Mouse (Mus musculus): ENCODE data around the gene Zfp800. TPM values are rescaled to one million over a fixed set of nuclear protein-coding genes. Genes with fewer than 3 reads are reported as not detected.

Zfp800 gene
- total and polyA plus RNA-seq, 3 experiments, result 95.3 to 235 (median 122) TPM

DNA sequence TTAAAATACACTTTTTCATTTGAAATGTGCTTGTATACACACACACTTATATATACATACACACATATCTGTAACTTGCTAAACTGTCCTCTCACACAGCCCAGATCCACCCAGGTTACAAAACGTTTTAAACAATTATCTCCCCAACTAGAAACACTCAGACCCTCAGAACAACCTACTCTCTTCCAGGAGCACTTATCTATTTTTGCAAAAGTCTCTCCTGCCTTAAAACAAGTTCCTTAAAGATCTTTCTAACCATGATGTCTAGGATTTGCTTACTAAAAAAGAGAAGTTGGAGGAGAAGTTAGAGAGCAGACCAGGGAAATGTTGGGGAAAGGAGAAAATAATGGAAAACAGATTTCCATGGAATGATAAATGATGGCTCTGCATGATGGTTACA, 139.4 kb downstream of the Zfp800 start:
- peaks cover 55% of the 10 kb centered on the region for H3K4me1 ChIP-seq (ENCODE audit: insufficient read depth, low read depth, low read length)
- peak overlapping the region; percentile 58; the same call in 1 of the 2 replicates for H3K4me3 ChIP-seq (ENCODE audit: low read depth, low read length)
- ATAC-seq (ENCODE audit: extremely low read depth, insufficient number of reproducible peaks, low FRiP score, poor library complexity, severe bottlenecking) (no peak), DNase-seq (ENCODE audit: low spot score) (no peak)
- TF ChIP-seq POLR2AphosphoS5 (IDR thresholded peaks at IDR 0.05; ENCODE audit: insufficient replicate concordance, low read depth, low read length), result no peak
- no peak for TF ChIP-seq CTCF (IDR thresholded peaks at IDR 0.05; ENCODE audit: low read depth, low read length)
- TF ChIP-seq GATA2 (IDR thresholded peaks at IDR 0.05; ENCODE audit: borderline replicate concordance, low read depth, low read length), result no peak
- no peak for TF ChIP-seq TAL1 (conservative IDR thresholded peaks at IDR 0.05; ENCODE audit: low read depth, low read length)
- no peak for TF ChIP-seq GATA1 (IDR thresholded peaks at IDR 0.05; ENCODE audit: borderline replicate concordance, low read length)
- H3K36me3 ChIP-seq (replicated peaks), result peaks cover 51% of the 10 kb centered on the region
- H3K27me3 ChIP-seq (ENCODE audit: insufficient read depth, low read length), result no peaks in the 10 kb centered on the region
- H3K9me3 ChIP-seq (replicated peaks), result no peaks in the 10 kb centered on the region

DNA sequence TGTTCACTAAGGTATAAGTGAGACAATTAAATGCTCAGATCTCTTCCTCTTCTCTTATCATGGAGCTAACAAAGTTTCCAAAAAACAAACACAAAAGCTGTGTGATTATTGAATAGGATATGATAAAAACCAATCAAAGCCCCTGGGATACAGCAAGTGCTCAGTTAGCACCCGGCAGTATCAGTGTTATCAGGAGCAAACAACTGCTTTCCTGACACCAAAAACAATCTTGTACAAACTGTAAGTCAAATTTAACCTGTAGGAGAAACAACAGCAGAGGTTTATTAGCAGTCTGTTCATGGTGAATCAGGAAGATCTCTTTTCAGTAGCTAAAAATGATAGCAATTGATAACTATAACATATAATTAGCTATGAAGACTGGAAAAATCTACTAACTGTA, 140.0 kb downstream of the Zfp800 start:
- TF ChIP-seq TAL1 (conservative IDR thresholded peaks at IDR 0.05; ENCODE audit: low read depth, low read length) (peak; percentile 39; the same call in 1 of the 2 replicates), POLR2AphosphoS5 (IDR thresholded peaks at IDR 0.05; ENCODE audit: insufficient replicate concordance, low read depth, low read length) (no peak)
- peaks cover 55% of the 10 kb centered on the region for H3K4me1 ChIP-seq (ENCODE audit: insufficient read depth, low read depth, low read length)
- no peaks in the 10 kb centered on the region for H3K9me3 ChIP-seq (replicated peaks)
- no peak overlapping the region; the same call in 1 of the 2 replicates for H3K4me3 ChIP-seq (ENCODE audit: low read depth, low read length)
- H3K36me3 ChIP-seq (replicated peaks), result peaks cover 56% of the 10 kb centered on the region
- no peaks in the 10 kb centered on the region for H3K27me3 ChIP-seq (ENCODE audit: insufficient read depth, low read length)
- 0 out of 2 replicates have a peak, but pooled peaks have one; percentile 6 for ATAC-seq (ENCODE audit: extremely low read depth, insufficient number of reproducible peaks, low FRiP score, poor library complexity, severe bottlenecking)
- DNase-seq (ENCODE audit: low spot score), result no peak

- DNase-seq (ENCODE audit: low spot score), result no peak
- no peak for ATAC-seq (ENCODE audit: extremely low read depth, insufficient number of reproducible peaks, low FRiP score, poor library complexity, severe bottlenecking)
- TF ChIP-seq GATA2 (IDR thresholded peaks at IDR 0.05; ENCODE audit: borderline replicate concordance, low read depth, low read length), result no peak
- TF ChIP-seq GATA1 (IDR thresholded peaks at IDR 0.05; ENCODE audit: borderline replicate concordance, low read length), result no peak
- TF ChIP-seq CTCF (IDR thresholded peaks at IDR 0.05; ENCODE audit: low read depth, low read length), result no peak
- no peak for TF ChIP-seq POLR2AphosphoS5 (IDR thresholded peaks at IDR 0.05; ENCODE audit: insufficient replicate concordance, low read depth, low read length)
- no peak for TF ChIP-seq TAL1 (conservative IDR thresholded peaks at IDR 0.05; ENCODE audit: low read depth, low read length)
- Histone ChIP-seq H3K36me3 (replicated peaks) (peaks cover 77% of the 10 kb centered on the region), H3K4me3 (ENCODE audit: low read depth, low read length) (no peak overlapping the region; the same call in 1 of the 2 replicates), H3K4me1 (ENCODE audit: insufficient read depth, low read depth, low read length) (peaks cover 71% of the 10 kb centered on the region), H3K9me3 (replicated peaks) (no peaks in the 10 kb centered on the region), H3K27me3 (ENCODE audit: insufficient read depth, low read length) (no peaks in the 10 kb centered on the region)
These were observed 145.0 kb downstream of the Zfp800 start for GRCm38 (mm10) chr6:28252790-28253189.

DNA sequence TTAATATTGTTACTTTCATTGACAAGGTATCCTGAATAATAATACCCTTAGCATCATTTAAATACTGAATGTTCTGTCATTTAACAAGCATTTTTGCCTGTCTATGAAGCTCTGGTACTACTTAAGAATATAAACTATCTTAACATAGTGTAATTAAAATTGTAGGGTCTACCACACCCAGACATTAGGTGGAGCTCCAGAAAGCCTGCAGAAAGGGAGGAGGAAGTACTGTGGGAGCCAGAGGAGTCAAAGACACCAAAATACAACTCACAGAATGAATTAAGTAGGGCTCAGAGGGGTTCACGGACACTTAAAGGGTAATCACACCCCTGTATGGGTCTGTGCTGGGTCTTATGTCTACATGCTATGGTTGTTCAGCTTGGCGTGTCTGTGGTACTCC, 149.6 kb downstream of the Zfp800 start:
- DNase-seq (ENCODE audit: low spot score) (no peak), ATAC-seq (ENCODE audit: extremely low read depth, insufficient number of reproducible peaks, low FRiP score, poor library complexity, severe bottlenecking) (peak; percentile 49; the same call in 1 of the 2 replicates)
- no peaks in the 10 kb centered on the region for H3K9me3 ChIP-seq (replicated peaks)
- peaks cover 50% of the 10 kb centered on the region for H3K4me1 ChIP-seq (ENCODE audit: insufficient read depth, low read depth, low read length)
- H3K4me3 ChIP-seq (ENCODE audit: low read depth, low read length), result no peak overlapping the region
- H3K36me3 ChIP-seq (replicated peaks), result peaks cover 64% of the 10 kb centered on the region
- TF ChIP-seq GATA1 (IDR thresholded peaks at IDR 0.05; ENCODE audit: borderline replicate concordance, low read length) (no peak), CTCF (IDR thresholded peaks at IDR 0.05; ENCODE audit: low read depth, low read length) (no peak), TAL1 (conservative IDR thresholded peaks at IDR 0.05; ENCODE audit: low read depth, low read length) (no peak), POLR2AphosphoS5 (IDR thresholded peaks at IDR 0.05; ENCODE audit: insufficient replicate concordance, low read depth, low read length) (no peak), GATA2 (IDR thresholded peaks at IDR 0.05; ENCODE audit: borderline replicate concordance, low read depth, low read length) (no peak)
- H3K27me3 ChIP-seq (ENCODE audit: insufficient read depth, low read length), result no peaks in the 10 kb centered on the region

DNA sequence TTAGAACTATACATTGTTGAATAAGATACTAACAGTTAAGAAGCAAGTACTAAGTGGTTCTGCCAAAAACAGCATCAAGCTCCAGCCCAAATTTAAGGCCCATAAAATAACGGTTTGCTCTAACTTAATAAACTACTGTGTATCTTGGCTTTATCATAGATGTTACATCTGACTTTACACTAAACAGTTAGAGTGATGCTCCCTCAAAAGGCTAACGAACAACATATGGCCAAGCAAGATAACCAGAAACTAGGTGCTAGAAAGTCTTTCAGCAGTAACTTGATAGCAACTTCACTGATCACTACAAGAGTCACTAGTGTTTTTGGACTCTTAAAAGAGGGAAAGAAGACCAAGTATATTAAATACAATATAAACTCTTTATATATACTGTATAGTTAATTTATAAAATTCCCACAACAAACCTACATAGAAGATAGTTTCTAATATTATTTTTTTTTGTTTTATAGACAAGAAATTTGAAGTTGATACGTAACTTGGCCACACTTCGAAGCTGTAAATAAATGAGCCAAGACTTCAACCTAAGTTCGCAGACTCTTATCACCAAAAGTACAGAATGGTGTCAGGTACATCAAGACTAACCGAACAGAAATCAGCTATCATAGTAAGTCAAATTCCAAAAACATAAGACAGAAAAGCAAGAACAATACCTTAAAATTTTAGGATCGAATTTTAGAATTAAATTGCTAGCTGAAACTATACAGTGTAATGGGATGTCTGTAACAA, 165.0 kb downstream of the Zfp800 start:
- peak; percentile 82 for TF ChIP-seq TAL1 (conservative IDR thresholded peaks at IDR 0.05; ENCODE audit: low read depth, low read length)
- no peak for TF ChIP-seq CTCF (IDR thresholded peaks at IDR 0.05; ENCODE audit: low read depth, low read length)
- DNase-seq (ENCODE audit: low spot score) (no peak), ATAC-seq (ENCODE audit: extremely low read depth, insufficient number of reproducible peaks, low FRiP score, poor library complexity, severe bottlenecking) (peak; percentile 88)
- Histone ChIP-seq H3K9me3 (replicated peaks) (no peaks in the 10 kb centered on the region), H3K4me1 (ENCODE audit: insufficient read depth, low read depth, low read length) (peaks cover 70% of the 10 kb centered on the region), H3K27me3 (ENCODE audit: insufficient read depth, low read length) (no peaks in the 10 kb centered on the region), H3K36me3 (replicated peaks) (peaks cover 63% of the 10 kb centered on the region), H3K4me3 (ENCODE audit: low read depth, low read length) (no peak overlapping the region; the same call in 1 of the 2 replicates)

DNA sequence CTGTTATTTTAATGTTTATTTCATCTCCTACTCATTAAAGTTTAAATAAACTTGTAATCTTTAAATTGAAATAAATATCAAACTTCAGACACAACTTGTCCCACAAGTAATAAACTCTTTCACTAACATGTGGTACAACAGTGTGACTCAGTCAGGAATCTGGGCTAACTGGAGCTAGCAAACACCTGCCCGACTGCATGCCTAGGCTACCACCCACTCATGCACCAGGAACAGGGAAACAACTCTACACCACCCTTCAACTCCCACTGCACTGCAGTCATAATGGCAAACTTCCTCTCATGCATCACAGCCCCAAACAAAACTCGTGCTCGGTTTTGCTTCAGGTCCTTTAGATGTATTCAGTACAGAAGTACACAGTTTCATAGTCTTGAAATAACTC, 169.7 kb downstream of the Zfp800 start:
- Histone ChIP-seq H3K4me3 (ENCODE audit: low read depth, low read length) (no peak overlapping the region), H3K4me1 (ENCODE audit: insufficient read depth, low read depth, low read length) (peaks cover 65% of the 10 kb centered on the region), H3K36me3 (replicated peaks) (peaks cover 77% of the 10 kb centered on the region), H3K27me3 (ENCODE audit: insufficient read depth, low read length) (no peaks in the 10 kb centered on the region), H3K9me3 (replicated peaks) (no peaks in the 10 kb centered on the region)
- TF ChIP-seq TAL1 (conservative IDR thresholded peaks at IDR 0.05; ENCODE audit: low read depth, low read length) (no peak), GATA1 (IDR thresholded peaks at IDR 0.05; ENCODE audit: borderline replicate concordance, low read length) (no peak), GATA2 (IDR thresholded peaks at IDR 0.05; ENCODE audit: borderline replicate concordance, low read depth, low read length) (no peak), POLR2AphosphoS5 (IDR thresholded peaks at IDR 0.05; ENCODE audit: insufficient replicate concordance, low read depth, low read length) (no peak), CTCF (IDR thresholded peaks at IDR 0.05; ENCODE audit: low read depth, low read length) (no peak)
- DNase-seq (ENCODE audit: low spot score), result no peak
- no peak for ATAC-seq (ENCODE audit: extremely low read depth, insufficient number of reproducible peaks, low FRiP score, poor library complexity, severe bottlenecking)
